Comparison of ENCODE assay signal across 9 mouse cellular contexts in the genomic region with DNA sequence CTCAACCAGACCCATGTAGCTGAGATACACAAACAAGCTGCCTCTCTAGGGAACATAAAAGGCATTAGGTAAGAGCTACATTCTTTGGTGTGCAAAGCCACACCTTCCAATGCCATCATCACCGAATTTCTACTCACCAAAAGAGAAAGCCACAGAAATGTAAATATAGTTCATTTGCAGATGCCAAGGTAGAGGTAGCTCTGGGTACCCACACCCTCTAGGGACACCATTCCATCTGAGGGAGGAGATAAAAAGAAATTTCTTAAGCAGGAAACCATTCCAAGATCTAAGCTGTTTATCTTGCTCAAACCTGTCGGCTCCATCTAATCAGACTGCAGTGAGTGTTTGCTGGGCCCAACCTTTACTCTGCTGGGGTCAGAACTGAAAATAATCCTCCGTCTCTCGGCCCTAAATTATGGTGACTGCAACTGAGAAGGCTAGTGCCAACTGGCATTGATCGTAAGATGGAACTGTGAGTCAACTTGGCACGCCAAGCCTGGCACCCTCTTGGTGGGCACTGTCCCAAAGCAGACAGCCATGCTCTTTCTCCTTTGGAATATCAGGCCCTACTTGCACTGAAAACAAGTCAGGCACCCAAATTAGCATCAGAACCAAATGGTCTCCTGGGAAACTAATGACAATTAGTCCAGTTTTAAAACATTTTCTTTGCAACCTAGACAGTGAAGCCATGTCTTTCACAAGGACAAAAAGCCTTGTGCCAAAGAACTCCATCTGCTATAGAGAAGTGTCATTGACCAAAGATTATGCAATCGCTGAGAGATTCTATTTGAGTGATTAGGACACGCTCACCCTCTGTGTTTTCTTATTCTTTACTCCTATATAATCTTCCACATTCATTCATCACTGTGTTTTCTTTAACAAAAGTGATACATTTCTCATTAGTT.
DNase-seq lines count a peak whose midpoint lies in the region; ATAC-seq and TF ChIP-seq lines count a peak whose summit lies in the region.
"Had no signal": no experiment of that assay in that cellular context is flagged by ENCODE, and none has a peak within 500 bp of the region (broad histone marks: within the 10 kb centered on the region; RNA-seq: fewer than 3 reads in every experiment).

No protein-coding gene starts in this region.

- no peak overlapping the region for H3K4me3 ChIP-seq in midbrain, embryonic 15.5 days
- no peak overlapping the region for H3K4me3 ChIP-seq in midbrain, embryonic 13.5 days (replicated peaks)
- H3K4me3 ChIP-seq in cerebellum, adult 2 months (replicated peaks; ENCODE audit: insufficient read depth, low read depth, low read length) = no peak overlapping the region

- H3K9me3 ChIP-seq in midbrain, embryonic 15.5 days = no peaks in the 10 kb centered on the region
- no peaks in the 10 kb centered on the region for H3K9me3 ChIP-seq in midbrain, embryonic 13.5 days

- no peak for TF ChIP-seq CTCF in cerebellum, adult 2 months (IDR thresholded peaks at IDR 0.05; ENCODE audit: borderline replicate concordance, insufficient read depth, low read depth, low read length)

- WGBS in midbrain, embryonic 15.5 days = 65% methylated on average over 8 of the region's 8 CpGs
- WGBS in midbrain, embryonic 13.5 days = 73% methylated on average over 8 of the region's 8 CpGs
- 12% methylated on average over 8 of the region's 8 CpGs for WGBS in cerebellum, adult 2 months

- H3K4me1 ChIP-seq in midbrain, embryonic 15.5 days = no peaks in the 10 kb centered on the region
- H3K4me1 ChIP-seq in midbrain, embryonic 13.5 days (replicated peaks) = no peaks in the 10 kb centered on the region
- H3K4me1 ChIP-seq in cerebellum, adult 2 months (ENCODE audit: control insufficient read depth, insufficient read depth, low read length) = peaks cover 7% of the 10 kb centered on the region

- TF ChIP-seq POLR2A in cerebellum, adult 2 months (IDR thresholded peaks at IDR 0.05; ENCODE audit: borderline replicate concordance, insufficient read depth, low read length) = no peak

- no peak overlapping the region for H3K9ac ChIP-seq in midbrain, embryonic 15.5 days
- no peak overlapping the region for H3K9ac ChIP-seq in midbrain, embryonic 13.5 days (replicated peaks)

- H3K27ac ChIP-seq in midbrain, embryonic 15.5 days = no peak overlapping the region
- H3K27ac ChIP-seq in midbrain, embryonic 13.5 days = no peak overlapping the region
- H3K27ac ChIP-seq in cerebellum, adult 2 months (ENCODE audit: insufficient read depth, low read length) = no peak overlapping the region

- H3K36me3 ChIP-seq in midbrain, embryonic 15.5 days (replicated peaks) = no peaks in the 10 kb centered on the region
- no peaks in the 10 kb centered on the region for H3K36me3 ChIP-seq in midbrain, embryonic 13.5 days

- no peaks in the 10 kb centered on the region for H3K27me3 ChIP-seq in midbrain, embryonic 15.5 days (replicated peaks)
- peaks cover 4% of the 10 kb centered on the region; the same call in 1 of the 2 replicates for H3K27me3 ChIP-seq in midbrain, embryonic 13.5 days
- no peaks in the 10 kb centered on the region for H3K27me3 ChIP-seq in cerebellum, adult 2 months (ENCODE audit: control insufficient read depth, insufficient read depth, low read length)

- H3K4me2 ChIP-seq in midbrain, embryonic 15.5 days = no peak overlapping the region
- H3K4me2 ChIP-seq in midbrain, embryonic 13.5 days (replicated peaks) = no peak overlapping the region

- intact Hi-C loops in gastrocnemius, postnatal 36 days (cut with DNase I) = no loop called here
- intact Hi-C loops in left cerebral cortex, postnatal 36 days (cut with DNase I) = no loop called here

- peak; percentile 85 to 92 for DNase-seq in cerebellum, adult 2 months
- DNase-seq in gastrocnemius, postnatal 36 days = peak; percentile 43 to 57
- DNase-seq in left cerebral cortex, postnatal 36 days (ENCODE audit: low spot score in 2 of 2) = peak; percentile 7 to 17
- DNase-seq in embryo, embryonic 9.5 days (ENCODE audit: extremely low spot score) = no peak
- DNase-seq in kidney, postnatal 36 days = no peak

- ATAC-seq in midbrain, embryonic 15.5 days (replicated peaks) = peak; percentile 83
- ATAC-seq in midbrain, embryonic 13.5 days = no peak
- ATAC-seq in megakaryocyte, adult 5-6 weeks (ENCODE audit: poor library complexity, severe bottlenecking) = no peak
- ATAC-seq: Patski had no signal

Comparison
In these comparisons a context has a peak if more than half of its experiments do, and no peak if none do; other contexts are left out.
1. DNase-seq: peak in cerebellum, adult 2 months (2 of 2), gastrocnemius, postnatal 36 days (2 of 2) and left cerebral cortex, postnatal 36 days (2 of 2); none in embryo, embryonic 9.5 days (single experiment) and kidney, postnatal 36 days (0 of 2).